Mouse (Mus musculus): ENCODE data around the gene Gpcpd1. TPM values are rescaled to one million over a fixed set of nuclear protein-coding genes. Genes with fewer than 3 reads are reported as not detected.

Gpcpd1 gene
- polyA plus RNA-seq (2012; rRNA removed) = 29.5 and 35.7 TPM in 2 replicates

DNA sequence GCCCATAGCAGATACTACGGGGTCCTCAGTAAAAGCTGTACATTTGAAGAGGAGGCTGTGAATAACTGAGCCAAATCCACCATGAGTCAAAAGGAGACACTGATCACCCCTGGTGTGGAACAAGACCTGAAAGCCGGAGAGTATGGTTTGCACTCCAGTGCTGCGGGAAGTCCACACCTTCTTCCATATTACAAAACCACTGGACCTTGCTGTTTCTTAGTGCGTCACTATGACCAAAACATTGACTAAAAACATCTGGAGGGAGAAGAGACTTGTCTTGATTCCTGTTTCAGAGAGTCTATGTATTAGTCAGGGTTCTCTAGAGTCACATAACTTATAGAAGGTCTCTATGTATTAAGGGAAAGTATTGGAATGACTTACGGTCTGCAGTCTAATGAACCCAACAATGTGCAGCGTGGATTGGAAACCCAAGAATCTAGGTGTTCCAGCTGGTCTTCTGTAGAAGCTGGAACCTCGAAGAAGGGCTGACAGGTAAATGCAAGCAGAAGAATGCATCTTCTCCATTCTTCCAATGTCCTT is at the start of gene Gpcpd1:
Gene Gpcpd1, minus strand, starts transcription at position 490 of the 540 bp plus-strand sequence.

Other genes with a start within 250 kb of the Gpcpd1 start
- 0.06 TPM in 2 replicates for gene Prokr2, start 202.3 kb downstream of the Gpcpd1 start, polyA plus RNA-seq (2012; rRNA removed)
- 6.0 and 6.2 TPM in 2 replicates for gene Shld1, start 99.2 kb upstream of the Gpcpd1 start, polyA plus RNA-seq (2012; rRNA removed)
- gene Chgb, start 193.5 kb upstream of the Gpcpd1 start, polyA plus RNA-seq (2012; rRNA removed) = 0.02 and 0.19 TPM in 2 replicates
- 8.7 and 10.4 TPM in 2 replicates for gene Trmt6, start 228.3 kb upstream of the Gpcpd1 start, polyA plus RNA-seq (2012; rRNA removed)
- gene Mcm8, start 228.4 kb upstream of the Gpcpd1 start, polyA plus RNA-seq (2012; rRNA removed) = 5.1 and 5.3 TPM in 2 replicates